In genomic region chr2:33080166-33080565, GRCm38 (mm10) we compare ENCODE assay signal across 12 mouse cellular contexts. TPM values are rescaled to one million over a fixed set of nuclear protein-coding genes. Genes with fewer than 3 reads are reported as not detected.
DNase-seq lines count a peak whose midpoint lies in the region; ATAC-seq lines count a peak whose summit lies in the region.
"Had no signal": no experiment of that assay in that cellular context is flagged by ENCODE, and none has a peak within 500 bp of the region (broad histone marks: within the 10 kb centered on the region; RNA-seq: fewer than 3 reads in every experiment).

No protein-coding gene starts in this region.

- H3K9ac ChIP-seq in hindbrain, embryonic 14.5 days = no peak overlapping the region
- no peak overlapping the region for H3K9ac ChIP-seq in hindbrain, embryonic 12.5 days
- no peak overlapping the region for H3K9ac ChIP-seq in hindbrain, embryonic 15.5 days
- H3K9ac ChIP-seq: heart, embryonic 12.5 days had no signal

- no peaks in the 10 kb centered on the region for H3K9me3 ChIP-seq in hindbrain, embryonic 14.5 days (ENCODE audit: control insufficient read depth, low read length)
- no peaks in the 10 kb centered on the region for H3K9me3 ChIP-seq in hindbrain, embryonic 12.5 days (replicated peaks)
- no peaks in the 10 kb centered on the region for H3K9me3 ChIP-seq in hindbrain, embryonic 15.5 days
- H3K9me3 ChIP-seq: heart, embryonic 12.5 days had no signal

- peaks cover 7% of the 10 kb centered on the region for H3K4me1 ChIP-seq in hindbrain, embryonic 14.5 days (replicated peaks; ENCODE audit: control insufficient read depth, insufficient read depth, low read length)
- peaks cover 16% of the 10 kb centered on the region for H3K4me1 ChIP-seq in hindbrain, embryonic 12.5 days
- H3K4me1 ChIP-seq in hindbrain, embryonic 15.5 days (replicated peaks) = peaks cover 10% of the 10 kb centered on the region; the same call in 1 of the 2 replicates

- H3K4me2 ChIP-seq in hindbrain, embryonic 14.5 days (replicated peaks) = no peak overlapping the region
- no peak overlapping the region for H3K4me2 ChIP-seq in hindbrain, embryonic 12.5 days (replicated peaks)
- H3K4me2 ChIP-seq in hindbrain, embryonic 15.5 days = no peak overlapping the region
- H3K4me2 ChIP-seq: heart, embryonic 12.5 days had no signal

- no peaks in the 10 kb centered on the region for H3K36me3 ChIP-seq in hindbrain, embryonic 14.5 days (replicated peaks; ENCODE audit: control insufficient read depth, insufficient read depth)
- no peaks in the 10 kb centered on the region for H3K36me3 ChIP-seq in hindbrain, embryonic 12.5 days
- H3K36me3 ChIP-seq in hindbrain, embryonic 15.5 days = no peaks in the 10 kb centered on the region
- H3K36me3 ChIP-seq: heart, embryonic 12.5 days had no signal

- 0 out of 2 replicates have a peak overlapping the region, but pooled peaks have one; percentile 9 for H3K27ac ChIP-seq in hindbrain, embryonic 14.5 days
- H3K27ac ChIP-seq in hindbrain, embryonic 12.5 days = no peak overlapping the region; the same call in 1 of the 2 replicates
- 0 out of 2 replicates have a peak overlapping the region, but pooled peaks have one; percentile 12 for H3K27ac ChIP-seq in hindbrain, embryonic 15.5 days (replicated peaks)
- H3K27ac ChIP-seq: kidney, postnatal 0 days had no signal

- no peak overlapping the region for H3K4me3 ChIP-seq in hindbrain, embryonic 14.5 days (replicated peaks; ENCODE audit: low read length)
- H3K4me3 ChIP-seq in hindbrain, embryonic 12.5 days = no peak overlapping the region
- no peak overlapping the region for H3K4me3 ChIP-seq in hindbrain, embryonic 15.5 days
- H3K4me3 ChIP-seq: heart, embryonic 12.5 days had no signal

- no peak for ATAC-seq in hindbrain, embryonic 14.5 days (ENCODE audit: low FRiP score)
- no peak for ATAC-seq in hindbrain, embryonic 12.5 days (ENCODE audit: low FRiP score)
- ATAC-seq in hindbrain, embryonic 15.5 days (ENCODE audit: low FRiP score, low read depth) = no peak
- ATAC-seq: intestine, postnatal 0 days had no signal

- WGBS in hindbrain, embryonic 14.5 days = 51% methylated on average over 4 of the region's 4 CpGs
- 39% methylated on average over 4 of the region's 4 CpGs for WGBS in hindbrain, embryonic 12.5 days
- WGBS in hindbrain, embryonic 15.5 days = 39% methylated on average over 4 of the region's 4 CpGs

- DNase-seq in hindbrain, embryonic 14.5 days (ENCODE audit: low spot score) = peak; percentile 42
- peak; percentile 31 for DNase-seq in 3T3-L1 (ENCODE audit: low read depth, low spot score)
- peak; percentile 65 for DNase-seq in NIH3T3 (ENCODE audit: low read depth)
- DNase-seq in ovary, postnatal 10 days (ENCODE audit: low spot score) = no peak
- no peak for DNase-seq in layer of hippocampus, postnatal 10 days (ENCODE audit: low spot score in 2 of 2)
- DNase-seq: cerebellum, adult 11 months; heart, postnatal 36 days had no signal

- H3K27me3 ChIP-seq in hindbrain, embryonic 14.5 days (ENCODE audit: control insufficient read depth, insufficient read depth, low read length) = no peaks in the 10 kb centered on the region
- no peaks in the 10 kb centered on the region for H3K27me3 ChIP-seq in hindbrain, embryonic 12.5 days
- no peaks in the 10 kb centered on the region for H3K27me3 ChIP-seq in hindbrain, embryonic 15.5 days
- H3K27me3 ChIP-seq: heart, embryonic 12.5 days had no signal

RNA-seq across cellular contexts. Expression of gene Garnl3, which starts 51.3 kb away (rescaled TPM):
- 67.2 and 67.5 TPM in 2 replicates for polyA plus RNA-seq in hindbrain, embryonic 14.5 days (2014; fragmentation: Nextera tagmentation; extraction: Ambion mirVana)
- polyA plus RNA-seq in hindbrain, embryonic 12.5 days (2016; fragmentation: Nextera tagmentation; extraction: Ambion mirVana) = 20.6 and 24.2 TPM in 2 replicates
- 56.7 and 57.1 TPM in 2 replicates for polyA plus RNA-seq in hindbrain, embryonic 15.5 days (2015; fragmentation: Nextera tagmentation; extraction: Ambion mirVana)
- 10 to 100 TPM; 75.2 to 91.7 TPM for total RNA-seq in layer of hippocampus, postnatal 10 days (2021)

Comparison
In these comparisons a context has a peak if more than half of its experiments do, and no peak if none do; other contexts are left out.
1. DNase-seq: peak in hindbrain, embryonic 14.5 days (single experiment), 3T3-L1 (single experiment) and NIH3T3 (single experiment); none in ovary, postnatal 10 days (single experiment) and layer of hippocampus, postnatal 10 days (0 of 2).